Comparison of ENCODE assay signal across 9 mouse cellular contexts in the genomic region with DNA sequence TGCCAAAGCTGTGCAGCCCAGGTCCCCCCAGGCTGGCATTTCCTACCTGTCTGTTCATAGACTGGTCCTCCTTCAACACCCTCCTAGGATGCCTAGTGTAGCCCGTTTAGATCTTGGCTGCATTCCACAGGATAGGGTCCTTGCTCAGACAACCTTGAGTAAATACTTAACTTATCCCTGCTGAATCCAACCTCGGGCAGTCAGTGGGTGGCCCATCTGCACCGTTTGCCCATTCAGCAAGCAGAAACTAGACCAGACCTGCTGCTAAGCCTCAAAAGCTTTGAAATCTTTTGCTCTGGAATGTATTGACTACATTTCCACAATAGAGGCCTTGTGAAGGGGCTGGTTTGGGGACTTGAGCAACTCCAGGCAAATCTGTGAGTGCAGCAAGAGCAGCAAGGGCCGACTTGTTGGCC. TPM values are rescaled to one million over a fixed set of nuclear protein-coding genes. Genes with fewer than 3 reads are reported as not detected.
DNase-seq lines count a peak whose midpoint lies in the region; ATAC-seq lines count a peak whose summit lies in the region.
"Had no signal": no experiment of that assay in that cellular context is flagged by ENCODE, and none has a peak within 500 bp of the region (broad histone marks: within the 10 kb centered on the region; RNA-seq: fewer than 3 reads in every experiment).

No protein-coding gene starts in this region.

- H3K9me3 ChIP-seq in hindbrain, embryonic 11.5 days (ENCODE audit: control insufficient read depth, low read length): no peaks in the 10 kb centered on the region
- H3K9me3 ChIP-seq in hindbrain, embryonic 16.5 days (ENCODE audit: control insufficient read depth, low read length): no peaks in the 10 kb centered on the region

- H3K4me3 ChIP-seq in hindbrain, embryonic 11.5 days (ENCODE audit: low read depth, low read length): no peak overlapping the region
- H3K4me3 ChIP-seq in hindbrain, embryonic 16.5 days (ENCODE audit: low read length): no peak overlapping the region

- ATAC-seq in hindbrain, embryonic 11.5 days (ENCODE audit: low FRiP score): no peak
- ATAC-seq in hindbrain, embryonic 16.5 days: no peak

- H3K4me2 ChIP-seq in hindbrain, embryonic 11.5 days (replicated peaks; ENCODE audit: low read depth, low read length): no peak overlapping the region
- H3K4me2 ChIP-seq in hindbrain, embryonic 16.5 days (ENCODE audit: low read length): no peak overlapping the region

- H3K9ac ChIP-seq in hindbrain, embryonic 11.5 days (ENCODE audit: low read depth, low read length): no peak overlapping the region
- no peak overlapping the region for H3K9ac ChIP-seq in hindbrain, embryonic 16.5 days (ENCODE audit: low read depth, low read length)

- no peaks in the 10 kb centered on the region for H3K4me1 ChIP-seq in hindbrain, embryonic 11.5 days (replicated peaks; ENCODE audit: control insufficient read depth, insufficient read depth, low read length)
- H3K4me1 ChIP-seq in hindbrain, embryonic 16.5 days (ENCODE audit: control insufficient read depth, insufficient read depth, low read depth, low read length): no peaks in the 10 kb centered on the region

- 19% methylated on average over 4 of the region's 4 CpGs for WGBS in hindbrain, embryonic 11.5 days
- WGBS in hindbrain, embryonic 16.5 days: 25% methylated on average over 4 of the region's 4 CpGs

- no peaks in the 10 kb centered on the region for H3K36me3 ChIP-seq in hindbrain, embryonic 11.5 days (ENCODE audit: control insufficient read depth, insufficient read depth, low read length)
- no peaks in the 10 kb centered on the region for H3K36me3 ChIP-seq in hindbrain, embryonic 16.5 days (ENCODE audit: control insufficient read depth, insufficient read depth, low read length)

- H3K27ac ChIP-seq in hindbrain, embryonic 11.5 days (ENCODE audit: low read depth, low read length): no peak overlapping the region
- no peak overlapping the region for H3K27ac ChIP-seq in hindbrain, embryonic 16.5 days (ENCODE audit: low read depth, low read length)

- DNase-seq in hindbrain, embryonic 11.5 days (ENCODE audit: low spot score): peak; percentile 19
- DNase-seq in Muller cell, postnatal 12 days (ENCODE audit: inconsistent ontology term): peak; percentile 68
- peak; percentile 58 for DNase-seq in fibroblast of lung, adult 2 months (ENCODE audit: low read depth)
- peak; percentile 78 for DNase-seq in kidney, postnatal 10 days
- no peak for DNase-seq in spleen, postnatal 36 days (ENCODE audit: low spot score in 2 of 2)
- DNase-seq in layer of hippocampus, postnatal 14 days (ENCODE audit: low spot score in 2 of 2): no peak
- no peak for DNase-seq in ovary, postnatal 10 days (ENCODE audit: low spot score)
- DNase-seq: layer of hippocampus, adult 9-11 months had no signal

- H3K27me3 ChIP-seq in hindbrain, embryonic 11.5 days (ENCODE audit: control insufficient read depth, insufficient read depth, low read length): no peaks in the 10 kb centered on the region
- no peaks in the 10 kb centered on the region for H3K27me3 ChIP-seq in hindbrain, embryonic 16.5 days (replicated peaks; ENCODE audit: control insufficient read depth, insufficient read depth, low read length)

RNA-seq across cellular contexts. Expression of gene Lpin2, which starts 23.2 kb away (rescaled TPM):
- 33.8 and 39.4 TPM in 2 replicates for polyA plus RNA-seq in hindbrain, embryonic 11.5 days (2014; fragmentation: Nextera tagmentation; extraction: Ambion mirVana)
- polyA plus RNA-seq in hindbrain, embryonic 16.5 days (2015; fragmentation: Nextera tagmentation; extraction: Ambion mirVana): 42.5 and 47.6 TPM in 2 replicates
- total RNA-seq in layer of hippocampus, postnatal 14 days (2021): 10 to 100 TPM; 76.4 to 83.8 TPM

Comparison
In these comparisons a context has a peak if more than half of its experiments do, and no peak if none do; other contexts are left out.
1. DNase-seq: peak in hindbrain, embryonic 11.5 days (single experiment), Muller cell, postnatal 12 days (single experiment), fibroblast of lung, adult 2 months (single experiment) and kidney, postnatal 10 days (single experiment); none in spleen, postnatal 36 days (0 of 2), layer of hippocampus, postnatal 14 days (0 of 2) and ovary, postnatal 10 days (single experiment).